Mouse (Mus musculus) lung, adult 2 months (tissue): ENCODE measurements around the gene Ism1.

Experiments used
- CTCF ChIP-seq: fragments of 200-500 bp; IDR thresholded peaks from 2 replicates; pipeline ENCODE4 v1.5.1; 2011; ENCODE audit warnings: mild to moderate bottlenecking, low read length, control low read depth; ENCODE audit not compliant: insufficient read depth
- POLR2A ChIP-seq: fragments of 200-500 bp; IDR thresholded peaks from 2 replicates; pipeline ENCODE4 v1.6.1; 2011; ENCODE audit warnings: low read depth, mild to moderate bottlenecking, control low read depth, low read length, borderline replicate concordance; ENCODE audit errors: extremely low read depth

DNA sequence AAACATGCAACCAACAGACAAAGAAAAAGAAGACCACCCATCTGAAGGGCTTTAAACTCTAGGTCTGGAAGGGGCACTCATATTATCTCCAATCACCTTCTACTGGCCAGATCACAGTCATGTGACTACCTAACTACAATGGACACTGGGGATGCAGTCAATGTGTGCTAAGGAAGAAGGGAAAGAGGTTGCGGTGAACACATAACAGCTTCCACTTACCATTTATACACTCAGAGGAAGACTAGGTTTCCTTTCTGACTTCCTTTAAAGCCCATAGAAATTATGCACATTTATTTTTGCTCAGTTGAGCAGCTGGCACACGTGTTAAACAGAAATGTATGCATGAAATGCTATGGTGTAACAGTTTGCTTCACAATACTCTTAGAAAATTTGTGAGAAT, 5.6 kb upstream of the Ism1 start:
- TF ChIP-seq CTCF: no peak
- no peak for TF ChIP-seq POLR2A
